Mouse (Mus musculus) bone marrow, adult 2 months (tissue): ENCODE data around the gene Tmprss9.

Experiments used
- CTCF ChIP-seq: fragments of 200-500 bp; IDR thresholded peaks from 2 replicates; pipeline ENCODE4 v1.5.1; 2011; ENCODE audit warnings: low read length, control low read depth; ENCODE audit not compliant: control insufficient read depth, insufficient read depth
- POLR2A ChIP-seq: fragments of 200-500 bp; IDR thresholded peaks from 2 replicates; pipeline ENCODE4 v1.6.1; 2011; ENCODE audit warnings: low read depth, mild to moderate bottlenecking, control low read depth, low read length, borderline replicate concordance; ENCODE audit not compliant: control insufficient read depth

DNA sequence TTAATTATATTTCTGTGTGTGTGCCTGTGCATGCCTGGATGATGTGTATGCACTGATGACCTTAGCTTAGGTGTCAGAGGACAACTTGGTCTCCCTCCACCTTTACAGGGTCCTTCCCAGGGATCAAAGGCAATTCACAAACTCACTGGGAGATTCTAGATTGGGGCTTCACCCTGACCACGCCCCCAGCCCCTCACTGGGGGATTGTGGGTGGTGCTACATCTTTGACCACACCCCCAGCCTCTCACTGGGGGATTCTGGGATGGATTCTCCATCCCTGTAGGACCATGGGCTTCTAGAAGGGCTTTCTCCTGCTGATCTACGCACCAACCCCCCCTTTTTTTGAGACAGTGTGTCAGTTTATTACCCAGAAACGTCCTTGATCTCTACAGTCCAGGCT, 53.8 kb downstream of the Tmprss9 start:
- no peak for TF ChIP-seq POLR2A
- no peak for TF ChIP-seq CTCF
